Mouse (Mus musculus) limb, embryonic 13.5 days (tissue): ENCODE results near the gene Nrp2. TPM values are rescaled to one million over a fixed set of nuclear protein-coding genes. Genes with fewer than 3 reads are reported as not detected.
A peak's percentile ranks its signal among the peaks of the same experiment; 100 is the strongest.

Source experiments
- ATAC-seq: fragments of 200-750 bp; cut with Nextera tagmentation; 2 replicates; pipeline ENCODE4 v1.8.0; 2017; ENCODE audit warnings: low read depth, moderate number of reproducible peaks, moderate TSS enrichment; ENCODE audit not compliant: low FRiP score
- H3K27ac ChIP-seq: fragments of 300-500 bp; sonication (generic); 2 replicates; pipeline ENCODE4 v1.5.1; 2015; ENCODE audit warnings: inconsistent platforms, mild to moderate bottlenecking, moderate library complexity
- H3K27me3 ChIP-seq: fragments of 300-500 bp; sonication (generic); 2 replicates; pipeline ENCODE4 v1.6.1; 2015; ENCODE audit warnings: mild to moderate bottlenecking, inconsistent platforms
- H3K36me3 ChIP-seq: fragments of 300-500 bp; sonication (generic); 2 replicates; pipeline ENCODE4 v1.6.1; 2015; ENCODE audit warnings: inconsistent platforms, mild to moderate bottlenecking, moderate library complexity
- H3K4me1 ChIP-seq: fragments of 300-500 bp; sonication (generic); 2 replicates; pipeline ENCODE4 v1.6.1; 2015; ENCODE audit warnings: inconsistent platforms
- H3K4me2 ChIP-seq: fragments of 300-500 bp; sonication (generic); replicated peaks from 2 replicates; pipeline ENCODE4 v1.6.1; 2015; ENCODE audit warnings: inconsistent platforms, mild to moderate bottlenecking, moderate library complexity
- H3K4me3 ChIP-seq: fragments of 300-500 bp; sonication (generic); 2 replicates; pipeline ENCODE4 v1.5.1; 2015; ENCODE audit warnings: moderate library complexity, mild to moderate bottlenecking, inconsistent platforms
- H3K9ac ChIP-seq: fragments of 300-500 bp; sonication (generic); 2 replicates; pipeline ENCODE4 v1.6.1; 2015; ENCODE audit warnings: mild to moderate bottlenecking, inconsistent platforms
- H3K9me3 ChIP-seq: fragments of 300-500 bp; sonication (generic); 2 replicates; pipeline ENCODE4 v1.6.1; 2016; ENCODE audit warnings: inconsistent platforms
- WGBS: fragments of 180-500 bp; shearing (Covaris S2); methylation state at CpG from one replicate; pipeline ENCODE4 v1.1.7; 2015; 5-methylcytosine and 5-hydroxymethylcytosine counted together
- polyA plus RNA-seq: library from polyadenylated mRNA; unstranded; fragments of >200 nt; fragmentation: Nextera tagmentation; extraction: Ambion mirVana; gene quantifications from 2 replicates; pipeline ENCODE4 v1.2.1, GENCODE M21; 2015

The Nrp2 gene
- polyA plus RNA-seq, 1 experiment from 2014 or later: 39.6 TPM

DNA sequence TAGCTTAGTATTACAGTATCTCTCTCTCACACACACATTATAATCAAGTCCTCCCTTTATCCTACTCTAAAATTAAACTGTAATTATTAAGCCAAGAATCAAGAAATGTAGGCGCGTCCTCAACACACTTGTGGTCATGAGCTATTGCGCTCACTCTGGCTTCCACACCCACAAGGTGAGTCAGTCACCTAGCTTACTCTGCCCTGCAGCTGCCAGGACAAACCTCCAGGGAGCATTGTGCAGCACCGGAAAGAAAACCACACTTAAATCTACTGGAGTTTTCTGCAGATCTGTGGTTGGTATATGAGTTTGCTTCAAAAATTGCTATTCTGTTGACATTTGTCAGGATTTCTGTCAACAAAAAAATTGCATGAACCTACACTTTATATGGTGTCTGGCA lies 140.1 kb downstream of the Nrp2 start:
- no peak for ATAC-seq
- H3K27ac ChIP-seq: no peak overlapping the region
- H3K4me3 ChIP-seq: no peak overlapping the region
- H3K4me2 ChIP-seq: no peak overlapping the region
- H3K9ac ChIP-seq: no peak overlapping the region
- 91% methylated on average over 4 of the region's 4 CpGs for WGBS
- H3K27me3 ChIP-seq: no peaks in the 10 kb centered on the region; the same call in 1 of the 2 replicates
- H3K36me3 ChIP-seq: no peaks in the 10 kb centered on the region
- 0 out of 2 replicates have a peak, but pooled peaks cover under 1% of the 10 kb centered on the region for H3K4me1 ChIP-seq
- no peaks in the 10 kb centered on the region for H3K9me3 ChIP-seq

- Histone ChIP-seq H3K4me3 (no peak overlapping the region), H3K9ac (no peak overlapping the region), H3K27ac (no peak overlapping the region), H3K9me3 (no peaks in the 10 kb centered on the region), H3K4me2 (no peak overlapping the region), H3K27me3 (no peaks in the 10 kb centered on the region), H3K36me3 (no peaks in the 10 kb centered on the region), H3K4me1 (peaks cover 21% of the 10 kb centered on the region)
- WGBS: 23% methylated on average over 8 of the region's 8 CpGs
- ATAC-seq: no peak
Observed at GRCm38 (mm10) chr1:62850990-62851940, 148.2 kb downstream of the Nrp2 start.

DNA sequence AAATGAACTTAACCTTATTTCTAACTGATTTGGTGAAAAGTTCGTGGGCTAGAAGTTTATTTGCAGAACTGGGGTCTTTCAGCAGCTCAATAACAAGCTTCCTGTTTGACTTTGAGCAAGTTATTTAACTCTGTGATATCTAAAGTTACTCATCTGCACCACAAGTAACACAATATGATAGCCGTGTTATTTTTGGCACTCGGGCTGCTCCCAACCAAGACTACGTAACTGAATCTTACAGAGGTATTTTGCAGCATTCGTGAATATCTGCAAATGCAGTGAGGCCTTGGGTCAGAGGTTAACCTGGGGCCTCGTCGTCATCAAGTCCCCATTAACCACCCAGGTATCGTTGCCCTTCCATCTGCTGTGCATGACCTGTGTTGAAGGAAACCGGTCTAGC lies 150.3 kb downstream of the Nrp2 start:
- Histone ChIP-seq H3K36me3 (no peaks in the 10 kb centered on the region), H3K4me1 (peaks cover 19% of the 10 kb centered on the region), H3K4me3 (no peak overlapping the region), H3K27ac (no peak overlapping the region), H3K27me3 (no peaks in the 10 kb centered on the region), H3K9me3 (no peaks in the 10 kb centered on the region), H3K9ac (no peak overlapping the region), H3K4me2 (no peak overlapping the region)
- 48% methylated on average over 9 of the region's 9 CpGs for WGBS
- no peak for ATAC-seq

GRCm38 (mm10) chr1:62853996-62854395 lies 150.9 kb downstream of the Nrp2 start:
- ATAC-seq: no peak
- 56% methylated on average over 4 of the region's 4 CpGs for WGBS
- Histone ChIP-seq H3K36me3 (no peaks in the 10 kb centered on the region), H3K9ac (no peak overlapping the region), H3K9me3 (no peaks in the 10 kb centered on the region), H3K4me1 (peaks cover 21% of the 10 kb centered on the region), H3K27ac (no peak overlapping the region), H3K4me2 (no peak overlapping the region), H3K4me3 (no peak overlapping the region), H3K27me3 (no peaks in the 10 kb centered on the region)

GRCm38 (mm10) chr1:62859098-62859497 lies 156.0 kb downstream of the Nrp2 start:
- H3K4me3 ChIP-seq: no peak overlapping the region
- H3K4me1 ChIP-seq: peaks cover 28% of the 10 kb centered on the region
- no peaks in the 10 kb centered on the region for H3K27me3 ChIP-seq
- H3K36me3 ChIP-seq: no peaks in the 10 kb centered on the region
- H3K4me2 ChIP-seq: no peak overlapping the region
- H3K9me3 ChIP-seq: no peaks in the 10 kb centered on the region
- ATAC-seq: peak; percentile 51; the same call in 1 of the 2 replicates
- no peak overlapping the region for H3K9ac ChIP-seq
- H3K27ac ChIP-seq: no peak overlapping the region; the same call in 1 of the 2 replicates
- WGBS: 22% methylated on average over 2 of the region's 2 CpGs

DNA sequence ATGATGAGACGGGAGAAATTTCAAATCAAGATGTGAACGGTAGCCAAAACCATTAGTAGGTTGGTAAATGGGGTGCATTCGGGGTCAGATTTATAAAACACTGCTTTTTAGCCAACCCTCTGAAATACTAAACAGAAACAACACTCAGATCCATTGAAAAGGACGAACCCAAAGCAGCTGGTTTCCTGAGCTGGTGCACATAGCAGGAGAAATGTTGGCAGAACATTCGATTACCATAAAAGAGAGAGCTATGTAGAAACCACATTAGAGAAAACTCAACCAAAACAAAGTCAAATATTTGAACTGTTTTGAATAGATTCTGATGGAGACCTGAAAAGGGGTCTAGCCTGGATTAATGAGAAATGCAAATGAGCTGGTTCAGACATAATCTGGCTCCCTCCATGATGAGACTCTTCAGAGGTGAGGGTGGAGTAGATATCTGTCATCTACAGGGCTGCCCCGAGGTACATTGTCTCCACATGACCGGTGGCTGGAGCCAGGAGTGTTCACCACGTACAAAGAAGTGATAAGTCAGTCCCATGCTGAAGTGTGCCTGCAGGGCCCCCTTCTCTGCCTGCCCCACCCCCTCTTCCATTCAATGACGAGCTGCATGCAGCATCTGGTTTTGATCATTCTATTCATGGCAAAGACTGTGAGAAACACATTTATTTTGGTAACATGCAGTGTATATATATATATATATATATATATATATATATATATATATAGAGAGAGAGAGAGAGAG lies 156.6 kb downstream of the Nrp2 start:
- peak; percentile 51; the same call in 1 of the 2 replicates for ATAC-seq
- Histone ChIP-seq H3K4me1 (peaks cover 28% of the 10 kb centered on the region), H3K4me3 (no peak overlapping the region), H3K27ac (peak overlapping the region; percentile 33; the same call in 1 of the 2 replicates), H3K4me2 (no peak overlapping the region), H3K9ac (no peak overlapping the region), H3K9me3 (no peaks in the 10 kb centered on the region), H3K27me3 (no peaks in the 10 kb centered on the region), H3K36me3 (no peaks in the 10 kb centered on the region)
- WGBS: 34% methylated on average over 9 of the region's 9 CpGs

GRCm38 (mm10) chr1:62860327-62860726 lies 157.2 kb downstream of the Nrp2 start:
- H3K4me1 ChIP-seq: peaks cover 28% of the 10 kb centered on the region
- ATAC-seq: no peak
- H3K27ac ChIP-seq: no peak overlapping the region
- H3K4me2 ChIP-seq: no peak overlapping the region
- no peak overlapping the region for H3K9ac ChIP-seq
- no peak overlapping the region for H3K4me3 ChIP-seq
- no peaks in the 10 kb centered on the region for H3K36me3 ChIP-seq
- no peaks in the 10 kb centered on the region for H3K9me3 ChIP-seq
- no peaks in the 10 kb centered on the region for H3K27me3 ChIP-seq
- WGBS: 46% methylated on average over 5 of the region's 5 CpGs

GRCm38 (mm10) chr1:62860788-62861187 lies 157.7 kb downstream of the Nrp2 start:
- no peaks in the 10 kb centered on the region for H3K9me3 ChIP-seq
- no peak for ATAC-seq
- H3K27me3 ChIP-seq: no peaks in the 10 kb centered on the region
- no peaks in the 10 kb centered on the region for H3K36me3 ChIP-seq
- H3K4me3 ChIP-seq: no peak overlapping the region
- H3K27ac ChIP-seq: peak overlapping the region; percentile 22; the same call in 1 of the 2 replicates
- H3K4me1 ChIP-seq: peaks cover 28% of the 10 kb centered on the region
- H3K4me2 ChIP-seq: 0 out of 2 replicates have a peak overlapping the region, but pooled peaks have one; percentile 30
- WGBS: 7% methylated on average over 5 of the region's 5 CpGs
- no peak overlapping the region for H3K9ac ChIP-seq
